Mouse (Mus musculus): Measurements from ENCODE around the gene C6. TPM values are rescaled to one million over a fixed set of nuclear protein-coding genes. Genes with fewer than 3 reads are reported as not detected.
A peak's percentile ranks its signal among the peaks of the same experiment; 100 is the strongest.

The C6 gene
- 1 to 10 TPM in 1 of 2 experiments, under 1 TPM in 1; 0.15 to 4.2 TPM for total RNA-seq (2021)
- long read RNA-seq, experiment 1 = 0 reads
- long read RNA-seq, experiment 2 = 0 reads

- DNase-seq = no peak
Observed at GRCm38 (mm10) chr15:4726830-4727310, at the start of gene C6. Gene C6 (plus strand): TSS chr15:4727175.

- no peak for DNase-seq
Observed at GRCm38 (mm10) chr15:4697604-4698003, 29.4 kb upstream of the C6 start.

DNA sequence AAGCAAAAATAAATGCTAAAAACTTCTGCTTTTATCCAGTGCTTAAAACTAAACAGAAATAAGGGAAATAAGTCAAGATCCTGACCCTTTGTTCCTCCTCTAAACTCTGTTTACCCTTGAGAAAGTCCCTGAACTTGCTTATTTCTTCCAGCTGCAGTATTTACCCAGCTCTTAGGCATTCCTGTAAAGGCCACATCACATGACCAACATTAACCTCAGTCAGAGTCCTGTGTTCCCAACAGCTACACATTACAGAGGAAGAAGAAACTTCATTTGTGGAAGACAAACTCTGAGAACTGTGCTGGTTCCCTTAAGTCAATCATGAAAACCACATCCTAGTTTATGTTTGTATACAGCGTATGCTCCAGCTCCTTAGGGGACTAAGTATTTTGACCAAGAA, 7.2 kb downstream of the C6 start:
- DNase-seq = no peak

GRCm38 (mm10) chr15:4734996-4735609, 8.1 kb downstream of the C6 start:
- no peak for DNase-seq

GRCm38 (mm10) chr15:4747656-4748055, 20.7 kb downstream of the C6 start:
- peak; percentile 7 for DNase-seq

- no peak for DNase-seq
Observed at GRCm38 (mm10) chr15:4790378-4790777, 63.4 kb downstream of the C6 start.

DNA sequence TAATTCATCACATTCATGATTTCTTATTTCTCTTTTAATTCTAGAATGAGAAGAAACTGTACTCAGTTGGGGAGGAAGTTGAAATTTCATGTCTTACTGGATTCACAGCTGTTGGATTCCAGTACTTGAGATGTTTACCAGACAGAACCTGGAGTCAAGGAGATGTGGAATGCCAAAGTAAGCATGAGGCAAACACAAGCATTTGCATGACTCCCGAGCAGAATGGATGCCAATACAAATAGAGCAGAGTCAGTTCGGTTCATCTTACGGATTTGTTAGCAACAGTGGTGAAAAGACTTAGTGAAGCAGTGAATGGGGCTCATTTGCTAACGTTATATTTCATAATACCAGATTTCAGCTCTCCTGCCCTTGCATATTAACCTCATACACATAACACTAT, 69.9 kb downstream of the C6 start:
- DNase-seq = no peak

- DNase-seq = no peak
Observed at GRCm38 (mm10) chr15:4804256-4804655, 77.3 kb downstream of the C6 start.

DNA sequence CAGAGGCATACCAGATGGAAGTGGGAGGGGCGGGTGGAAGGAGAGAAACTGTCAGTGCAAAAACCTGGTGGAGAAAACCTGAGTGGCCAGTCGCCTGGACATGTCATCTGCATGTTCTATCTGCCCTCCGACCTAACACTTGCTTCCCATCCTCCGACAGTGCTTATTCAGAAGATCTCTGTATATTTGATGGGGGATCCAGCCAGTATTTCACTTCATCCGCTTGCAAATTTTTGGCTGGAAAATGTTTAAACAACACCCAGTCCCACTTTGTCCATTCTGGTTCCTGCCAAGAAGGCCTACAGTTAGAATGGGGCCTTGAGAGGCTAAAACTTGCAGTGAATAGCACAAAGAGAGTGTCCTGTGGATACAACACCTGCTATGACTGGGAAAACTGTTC, 81.2 kb downstream of the C6 start:
- no peak for DNase-seq

- no peak for DNase-seq
Observed at GRCm38 (mm10) chr15:4814976-4815375, 88.0 kb downstream of the C6 start.

- DNase-seq = no peak
Observed at GRCm38 (mm10) chr15:4815711-4816110, 88.7 kb downstream of the C6 start.

GRCm38 (mm10) chr15:4816752-4817493, 89.9 kb downstream of the C6 start:
- peak; percentile 14 for DNase-seq

- DNase-seq = no peak
Observed at GRCm38 (mm10) chr15:4818437-4818836, 91.5 kb downstream of the C6 start.

DNA sequence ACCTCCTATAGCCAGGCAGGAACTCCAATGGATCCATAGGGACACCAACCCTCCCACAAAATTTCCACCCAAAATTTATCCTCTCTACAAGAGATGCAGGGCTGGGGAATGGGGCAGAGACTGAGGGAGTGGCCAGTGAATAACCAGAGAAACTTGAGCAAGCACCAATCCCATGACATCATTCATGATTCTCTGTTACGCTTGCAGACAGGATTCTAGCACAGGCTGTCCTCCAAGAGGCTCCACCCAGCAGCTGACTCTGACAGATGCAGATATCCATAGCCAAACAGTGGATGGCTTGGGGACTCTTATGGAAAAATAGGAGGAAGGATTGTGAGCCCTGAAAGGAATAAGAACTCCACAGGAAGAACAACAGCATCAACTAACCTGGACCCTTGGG, 94.2 kb downstream of the C6 start:
- peak; percentile 16 for DNase-seq

DNA sequence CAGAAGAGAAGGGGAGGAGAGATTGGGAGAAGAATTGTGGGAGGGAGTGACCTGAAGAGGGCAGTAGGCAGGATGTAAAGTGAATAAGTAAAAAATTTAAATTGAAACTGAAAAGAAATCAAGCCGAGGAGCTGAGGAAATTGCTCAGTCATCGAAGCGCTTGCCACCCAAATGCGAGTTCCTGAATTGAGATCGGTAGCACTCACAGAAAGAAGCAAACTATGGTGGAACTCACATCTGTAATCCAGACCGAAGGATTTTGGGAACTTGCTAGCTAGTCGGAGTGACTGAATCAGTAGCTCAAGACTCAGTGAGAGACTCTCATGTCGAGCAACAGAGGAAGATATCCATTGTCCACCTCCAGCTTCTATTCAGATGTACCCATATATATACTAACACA, 94.8 kb downstream of the C6 start:
- DNase-seq = no peak

GRCm38 (mm10) chr15:4827736-4828135, 100.8 kb downstream of the C6 start:
- DNase-seq = peak; percentile 24

- DNase-seq = no peak
Observed at GRCm38 (mm10) chr15:4836354-4836753, 109.4 kb downstream of the C6 start.

- no peak for DNase-seq
Observed at GRCm38 (mm10) chr15:4850015-4850414, 123.0 kb downstream of the C6 start.

Other genes starting within 250 kb of the C6 start
- not detected for gene Mroh2b, start 171.6 kb downstream of the C6 start, total RNA-seq (2021)